Mouse (Mus musculus) neural tube, embryonic 11.5 days (tissue): Measurements from ENCODE around the gene Slc12a1. TPM values are rescaled to one million over a fixed set of nuclear protein-coding genes. Genes with fewer than 3 reads are reported as not detected.

ENCODE experiments used
- ATAC-seq: fragments of 200-750 bp; cut with Nextera tagmentation; 2 replicates; pipeline ENCODE4 v1.8.0; 2017; ENCODE audit warnings: moderate number of reproducible peaks, mild to moderate bottlenecking, moderate TSS enrichment, moderate library complexity; ENCODE audit not compliant: insufficient read depth, low FRiP score, low TSS enrichment
- DNase-seq: peaks from one replicate; pipeline ENCODE4 v3.0.0-alpha.2; 2015; ENCODE audit warnings: low spot score
- H3K27ac ChIP-seq: fragments of 300-500 bp; sonication (generic); 2 replicates; pipeline ENCODE4 v1.5.1; 2014; ENCODE audit warnings: low read depth, mild to moderate bottlenecking, low read length
- H3K27me3 ChIP-seq: fragments of 300-500 bp; sonication (generic); 2 replicates; pipeline ENCODE4 v1.6.1; 2014; ENCODE audit warnings: mild to moderate bottlenecking, low read length, mixed read lengths; ENCODE audit not compliant: control insufficient read depth, insufficient read depth
- H3K36me3 ChIP-seq: fragments of 300-500 bp; sonication (generic); 2 replicates; pipeline ENCODE4 v1.6.1; 2014; ENCODE audit warnings: mild to moderate bottlenecking, low read length, moderate library complexity, mixed read lengths; ENCODE audit not compliant: control insufficient read depth, insufficient read depth
- H3K4me1 ChIP-seq: fragments of 300-500 bp; sonication (generic); 2 replicates; pipeline ENCODE4 v1.6.1; 2014; ENCODE audit warnings: low read length, mixed read lengths; ENCODE audit not compliant: control insufficient read depth, insufficient read depth
- H3K4me2 ChIP-seq: fragments of 300-500 bp; sonication (generic); 2 replicates; pipeline ENCODE4 v1.6.1; 2014; ENCODE audit warnings: low read depth, mild to moderate bottlenecking, moderate library complexity
- H3K4me3 ChIP-seq: fragments of 300-500 bp; sonication (generic); 2 replicates; pipeline ENCODE4 v1.5.1; 2014; ENCODE audit warnings: low read depth, low read length
- H3K9ac ChIP-seq: fragments of 300-500 bp; sonication (generic); 2 replicates; pipeline ENCODE4 v1.6.1; 2014; ENCODE audit warnings: mild to moderate bottlenecking, low read length
- H3K9me3 ChIP-seq: fragments of 300-500 bp; sonication (generic); 2 replicates; pipeline ENCODE4 v1.6.1; 2016; ENCODE audit warnings: low read length; ENCODE audit not compliant: control insufficient read depth
- WGBS: fragments of 180-500 bp; shearing (Covaris S2); extraction: QIAGEN DNeasy Blood & Tissue Kit; methylation state at CpG from one replicate; pipeline ENCODE4 v1.1.7; 2014; 5-methylcytosine and 5-hydroxymethylcytosine counted together
- polyA plus RNA-seq: library from polyadenylated mRNA; unstranded; fragments of >200 nt; fragmentation: Nextera tagmentation; extraction: Ambion mirVana; gene quantifications from 2 replicates; pipeline ENCODE4 v1.2.1, GENCODE M21; 2014

The Slc12a1 gene
- polyA plus RNA-seq, 1 experiment from 2014 or later = 0.07 TPM

GRCm38 (mm10) chr2:125245545-125246285 lies 93.4 kb downstream of the Slc12a1 start:
- ATAC-seq (no peak), DNase-seq (no peak)
- Histone ChIP-seq H3K4me3 (no peak overlapping the region), H3K36me3 (peaks cover 2% of the 10 kb centered on the region; the same call in 1 of the 2 replicates), H3K27ac (no peak overlapping the region), H3K9ac (no peak overlapping the region), H3K4me1 (peaks cover 10% of the 10 kb centered on the region), H3K9me3 (no peaks in the 10 kb centered on the region), H3K4me2 (no peak overlapping the region), H3K27me3 (no peaks in the 10 kb centered on the region)
- WGBS = 93% methylated on average over 3 of the region's 3 CpGs

- H3K27ac ChIP-seq = no peak overlapping the region
- H3K4me3 ChIP-seq = peak overlapping the region; percentile 65
Observed at GRCm38 (mm10) chr2:125246669-125247068, 94.4 kb downstream of the Slc12a1 start.

GRCm38 (mm10) chr2:125247108-125247961 lies 95.0 kb downstream of the Slc12a1 start, which contains the start of gene Dut:
Gene Dut (plus strand): TSS chr2:125247190.
- H3K9me3 ChIP-seq = no peaks in the 10 kb centered on the region
- H3K4me2 ChIP-seq = peak within 1 kb of the TSS; percentile 67
- ATAC-seq (peak; percentile 100), DNase-seq (peak; percentile 97)
- peak within 1 kb of the TSS; percentile 82 for H3K9ac ChIP-seq
- under 1% methylated on average over 65 of the region's 96 CpGs for WGBS
- peak within 1 kb of the TSS; percentile 65 for H3K4me3 ChIP-seq
- H3K36me3 ChIP-seq = peaks cover 2% of the 10 kb centered on the region; the same call in 1 of the 2 replicates
- H3K27ac ChIP-seq = peak within 1 kb of the TSS; percentile 75
- peaks cover 10% of the 10 kb centered on the region for H3K4me1 ChIP-seq
- no peaks in the 10 kb centered on the region for H3K27me3 ChIP-seq

More at GRCm38 (mm10) chr2:125246669-125247068, 94.4 kb downstream of the Slc12a1 start:
- peak overlapping the region; percentile 67 for H3K4me2 ChIP-seq
- no peak for DNase-seq
- WGBS = 20% methylated on average over 9 of the region's 9 CpGs
- peak; percentile 1; the same call in 1 of the 2 replicates for ATAC-seq
- peaks cover 2% of the 10 kb centered on the region; the same call in 1 of the 2 replicates for H3K36me3 ChIP-seq
- H3K9ac ChIP-seq = peak overlapping the region; percentile 82
- H3K9me3 ChIP-seq = no peaks in the 10 kb centered on the region
- no peaks in the 10 kb centered on the region for H3K27me3 ChIP-seq
- peaks cover 10% of the 10 kb centered on the region for H3K4me1 ChIP-seq

- under 1% methylated on average over 9 of the region's 9 CpGs for WGBS
- DNase-seq (no peak), ATAC-seq (no peak)
- Histone ChIP-seq H3K4me3 (peak overlapping the region; percentile 65), H3K27me3 (no peaks in the 10 kb centered on the region), H3K4me1 (peaks cover 10% of the 10 kb centered on the region), H3K4me2 (peak overlapping the region; percentile 67), H3K9ac (peak overlapping the region; percentile 82), H3K27ac (peak overlapping the region; percentile 75), H3K36me3 (peaks cover 2% of the 10 kb centered on the region; the same call in 1 of the 2 replicates), H3K9me3 (no peaks in the 10 kb centered on the region)
Observed at GRCm38 (mm10) chr2:125247962-125248235, 95.6 kb downstream of the Slc12a1 start.

GRCm38 (mm10) chr2:125248256-125248655 lies 96.0 kb downstream of the Slc12a1 start:
- H3K4me3 ChIP-seq = peak overlapping the region; percentile 65
- peak overlapping the region; percentile 67 for H3K4me2 ChIP-seq
- no peaks in the 10 kb centered on the region for H3K9me3 ChIP-seq
- peaks cover 2% of the 10 kb centered on the region; the same call in 1 of the 2 replicates for H3K36me3 ChIP-seq
- H3K4me1 ChIP-seq = peaks cover 10% of the 10 kb centered on the region
- no peak overlapping the region for H3K27ac ChIP-seq
- DNase-seq = no peak
- WGBS = 3% methylated on average over 8 of the region's 8 CpGs
- H3K9ac ChIP-seq = peak overlapping the region; percentile 82
- ATAC-seq = no peak
- no peaks in the 10 kb centered on the region for H3K27me3 ChIP-seq

GRCm38 (mm10) chr2:125249339-125249738 lies 97.0 kb downstream of the Slc12a1 start:
- WGBS = 92% methylated on average over 4 of the region's 4 CpGs
- DNase-seq = no peak
- Histone ChIP-seq H3K9ac (no peak overlapping the region), H3K36me3 (peaks cover 2% of the 10 kb centered on the region), H3K4me3 (peak overlapping the region; percentile 65; the same call in 1 of the 2 replicates), H3K27ac (no peak overlapping the region), H3K4me2 (peak overlapping the region; percentile 67; the same call in 1 of the 2 replicates), H3K4me1 (peaks cover 10% of the 10 kb centered on the region), H3K9me3 (no peaks in the 10 kb centered on the region), H3K27me3 (no peaks in the 10 kb centered on the region)
- no peak for ATAC-seq

- H3K36me3 ChIP-seq = peaks cover 5% of the 10 kb centered on the region
- H3K9ac ChIP-seq = no peak overlapping the region
- H3K4me1 ChIP-seq = peaks cover 10% of the 10 kb centered on the region
- no peak overlapping the region for H3K4me3 ChIP-seq
- H3K27me3 ChIP-seq = no peaks in the 10 kb centered on the region
- H3K27ac ChIP-seq = no peak overlapping the region
- no peak for ATAC-seq
- DNase-seq = no peak
- WGBS = 92% methylated on average over 4 of the region's 4 CpGs
- no peak overlapping the region; the same call in 1 of the 2 replicates for H3K4me2 ChIP-seq
- no peaks in the 10 kb centered on the region for H3K9me3 ChIP-seq
Observed at GRCm38 (mm10) chr2:125249874-125250273, 97.6 kb downstream of the Slc12a1 start.

GRCm38 (mm10) chr2:125251781-125252180 lies 99.5 kb downstream of the Slc12a1 start:
- Histone ChIP-seq H3K27me3 (no peaks in the 10 kb centered on the region), H3K4me1 (peaks cover 8% of the 10 kb centered on the region; the same call in 1 of the 2 replicates), H3K9ac (no peak overlapping the region), H3K4me3 (no peak overlapping the region), H3K36me3 (peaks cover 5% of the 10 kb centered on the region), H3K27ac (no peak overlapping the region), H3K4me2 (no peak overlapping the region), H3K9me3 (no peaks in the 10 kb centered on the region)
- DNase-seq = no peak
- 80% methylated on average over 4 of the region's 4 CpGs for WGBS
- no peak for ATAC-seq
